Mouse (Mus musculus) neural tube, embryonic 13.5 days (tissue): ENCODE results near the gene Dad1. TPM values are rescaled to one million over a fixed set of nuclear protein-coding genes. Genes with fewer than 3 reads are reported as not detected.

ENCODE experiments used
- ATAC-seq: fragments of 200-750 bp; cut with Nextera tagmentation; 2 replicates; pipeline ENCODE4 v1.8.0; 2017; ENCODE audit warnings: low read depth, mild to moderate bottlenecking, moderate TSS enrichment, moderate library complexity
- H3K27ac ChIP-seq: fragments of 300-500 bp; sonication (generic); replicated peaks from 2 replicates; pipeline ENCODE4 v1.5.1; 2015; ENCODE audit warnings: moderate library complexity, mild to moderate bottlenecking, inconsistent platforms
- H3K27me3 ChIP-seq: fragments of 300-500 bp; sonication (generic); 2 replicates; pipeline ENCODE4 v1.6.1; 2015; ENCODE audit warnings: mild to moderate bottlenecking, inconsistent platforms
- H3K36me3 ChIP-seq: fragments of 300-500 bp; sonication (generic); 2 replicates; pipeline ENCODE4 v1.6.1; 2015; ENCODE audit warnings: mild to moderate bottlenecking, inconsistent platforms
- H3K4me1 ChIP-seq: fragments of 300-500 bp; sonication (generic); replicated peaks from 2 replicates; pipeline ENCODE4 v1.6.1; 2015; ENCODE audit warnings: inconsistent platforms
- H3K4me2 ChIP-seq: fragments of 300-500 bp; sonication (generic); 2 replicates; pipeline ENCODE4 v1.6.1; 2015; ENCODE audit warnings: inconsistent platforms, mild to moderate bottlenecking, moderate library complexity
- H3K4me3 ChIP-seq: fragments of 300-500 bp; sonication (generic); 2 replicates; pipeline ENCODE4 v1.5.1; 2015; ENCODE audit warnings: mild to moderate bottlenecking, inconsistent platforms
- H3K9ac ChIP-seq: fragments of 300-500 bp; sonication (generic); 2 replicates; pipeline ENCODE4 v1.6.1; 2015; ENCODE audit warnings: moderate library complexity, mild to moderate bottlenecking, inconsistent platforms
- H3K9me3 ChIP-seq: fragments of 300-500 bp; sonication (generic); 2 replicates; pipeline ENCODE4 v1.6.1; 2016; ENCODE audit warnings: inconsistent platforms
- WGBS: fragments of 180-500 bp; shearing (Covaris S2); methylation state at CpG from one replicate; pipeline ENCODE4 v1.1.7; 2015; 5-methylcytosine and 5-hydroxymethylcytosine counted together
- polyA plus RNA-seq: library from polyadenylated mRNA; unstranded; fragments of >200 nt; fragmentation: Nextera tagmentation; extraction: Ambion mirVana; gene quantifications from 2 replicates; pipeline ENCODE4 v1.2.1, GENCODE M21; 2015

Gene Dad1
- polyA plus RNA-seq, 1 experiment from 2014 or later: 437 TPM

GRCm38 (mm10) chr14:54199662-54200061 is 54.2 kb downstream of the Dad1 start:
- H3K27ac ChIP-seq: no peak overlapping the region
- peaks cover 2% of the 10 kb centered on the region; the same call in 1 of the 2 replicates for H3K4me1 ChIP-seq
- H3K9me3 ChIP-seq: no peaks in the 10 kb centered on the region
- no peak overlapping the region for H3K4me3 ChIP-seq
- no peak for ATAC-seq
- no peaks in the 10 kb centered on the region for H3K36me3 ChIP-seq
- no peak overlapping the region for H3K4me2 ChIP-seq
- 90% methylated on average over 8 of the region's 8 CpGs for WGBS
- no peaks in the 10 kb centered on the region for H3K27me3 ChIP-seq
- no peak overlapping the region for H3K9ac ChIP-seq

- Histone ChIP-seq H3K27ac (no peak overlapping the region), H3K4me2 (no peak overlapping the region), H3K27me3 (no peaks in the 10 kb centered on the region), H3K4me3 (no peak overlapping the region), H3K36me3 (no peaks in the 10 kb centered on the region), H3K9me3 (no peaks in the 10 kb centered on the region), H3K9ac (no peak overlapping the region), H3K4me1 (peaks cover 12% of the 10 kb centered on the region)
- no peak for ATAC-seq
- WGBS: 73% methylated on average over 3 of the region's 3 CpGs
These were observed 56.2 kb downstream of the Dad1 start for GRCm38 (mm10) chr14:54197740-54198139.

GRCm38 (mm10) chr14:54195838-54196423 is 58.0 kb downstream of the Dad1 start:
- H3K4me1 ChIP-seq: peaks cover 29% of the 10 kb centered on the region
- H3K9ac ChIP-seq: no peak overlapping the region
- H3K4me2 ChIP-seq: no peak overlapping the region
- no peaks in the 10 kb centered on the region for H3K36me3 ChIP-seq
- no peak overlapping the region for H3K27ac ChIP-seq
- no peak for ATAC-seq
- no peaks in the 10 kb centered on the region for H3K9me3 ChIP-seq
- no peaks in the 10 kb centered on the region for H3K27me3 ChIP-seq
- whole genome bisulfite sequencing: 77% methylated on average over 6 of the region's 6 CpGs
- no peak overlapping the region for H3K4me3 ChIP-seq

DNA sequence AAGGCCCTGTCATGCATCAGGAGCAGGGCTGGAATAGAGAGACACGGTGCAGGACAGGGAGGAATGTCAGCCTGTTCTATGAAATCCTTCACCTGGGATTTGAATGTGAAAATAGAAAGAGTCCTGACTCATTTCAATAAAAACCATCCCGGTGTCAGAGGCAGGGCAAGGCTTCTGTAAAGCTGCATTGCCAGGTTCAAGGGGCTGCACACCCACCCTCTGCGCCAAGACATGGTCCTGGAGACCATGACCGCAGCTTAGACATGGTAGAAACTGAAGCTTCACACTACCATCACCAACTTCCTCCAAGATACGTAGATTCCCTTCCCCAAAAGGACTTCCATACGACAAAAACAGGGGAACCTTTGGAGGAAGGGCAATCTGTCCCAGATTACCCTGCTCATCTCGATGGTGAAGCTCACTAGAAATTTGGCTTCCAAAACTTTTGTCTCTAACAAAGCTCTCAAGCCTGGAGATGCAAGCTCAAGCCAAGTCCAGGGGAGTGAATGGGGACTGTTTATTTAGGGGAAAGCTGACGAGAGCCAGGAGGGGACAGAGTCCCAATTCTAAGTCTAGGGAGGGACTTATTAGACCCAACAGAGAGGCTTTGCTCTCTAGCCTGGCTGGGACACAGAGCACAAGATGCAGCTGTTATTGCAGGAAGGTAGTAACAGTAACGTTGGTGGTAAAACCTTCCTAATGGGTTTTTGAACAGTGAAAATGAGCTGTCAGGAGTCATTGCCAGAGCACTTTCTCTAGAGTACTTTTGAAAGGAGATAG is 60.4 kb downstream of the Dad1 start:
- Histone ChIP-seq H3K27ac (no peak overlapping the region), H3K9ac (no peak overlapping the region), H3K27me3 (no peaks in the 10 kb centered on the region), H3K9me3 (no peaks in the 10 kb centered on the region), H3K36me3 (no peaks in the 10 kb centered on the region), H3K4me3 (no peak overlapping the region), H3K4me1 (peaks cover 39% of the 10 kb centered on the region), H3K4me2 (no peak overlapping the region)
- ATAC-seq: no peak
- 75% methylated on average over 9 of the region's 9 CpGs for WGBS

DNA sequence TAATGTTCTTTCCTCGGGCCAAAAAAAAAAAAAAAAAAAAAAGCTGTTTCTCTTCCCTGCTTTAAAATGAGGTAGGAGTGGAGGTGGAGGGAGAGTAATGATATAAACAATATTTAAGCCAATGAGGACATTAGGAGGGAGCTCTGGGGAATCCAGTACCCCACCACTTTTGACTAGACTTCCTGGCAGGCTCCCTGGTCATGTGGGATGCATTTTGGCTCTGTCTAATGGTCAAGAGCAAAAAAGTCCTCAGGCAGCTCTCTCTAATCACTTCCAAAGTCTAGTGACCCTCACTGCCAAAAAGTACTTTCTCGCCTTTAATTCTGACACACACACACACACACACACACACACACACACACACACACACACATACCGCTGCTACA is 61.4 kb downstream of the Dad1 start:
- Histone ChIP-seq H3K36me3 (no peaks in the 10 kb centered on the region), H3K9me3 (no peaks in the 10 kb centered on the region), H3K27ac (no peak overlapping the region), H3K4me3 (no peak overlapping the region), H3K4me2 (no peak overlapping the region), H3K9ac (no peak overlapping the region), H3K27me3 (no peaks in the 10 kb centered on the region), H3K4me1 (peaks cover 39% of the 10 kb centered on the region)
- WGBS: 53% methylated on average over 3 of the region's 3 CpGs
- no peak for ATAC-seq

GRCm38 (mm10) chr14:54191594-54192461 is 62.1 kb downstream of the Dad1 start:
- Histone ChIP-seq H3K9me3 (no peaks in the 10 kb centered on the region), H3K27ac (peak overlapping the region; percentile 46), H3K4me2 (peak overlapping the region; percentile 20; the same call in 1 of the 2 replicates), H3K4me3 (no peak overlapping the region), H3K36me3 (no peaks in the 10 kb centered on the region), H3K4me1 (peaks cover 39% of the 10 kb centered on the region), H3K27me3 (no peaks in the 10 kb centered on the region), H3K9ac (no peak overlapping the region)
- 30% methylated on average over 18 of the region's 18 CpGs for WGBS
- ATAC-seq: peak; percentile 67; the same call in 1 of the 2 replicates

DNA sequence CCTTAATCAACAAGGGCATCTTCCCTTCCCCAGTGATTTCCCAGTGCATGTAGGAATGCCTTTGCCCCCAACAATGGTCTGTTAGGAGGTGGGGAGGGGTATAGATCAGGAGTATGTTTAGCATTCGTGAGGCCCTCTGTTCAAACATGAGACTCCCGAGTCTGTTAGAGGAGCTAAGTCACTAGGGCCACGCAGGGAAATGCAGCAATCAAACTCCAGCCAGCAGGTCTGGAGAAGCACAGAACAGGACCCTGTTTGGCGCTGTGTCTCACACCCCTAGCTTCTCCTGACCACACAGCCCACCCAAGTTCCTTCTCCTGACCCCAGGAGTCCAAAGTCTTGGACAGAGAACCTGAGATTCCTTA is 62.9 kb downstream of the Dad1 start:
- Histone ChIP-seq H3K4me1 (peaks cover 43% of the 10 kb centered on the region), H3K36me3 (no peaks in the 10 kb centered on the region), H3K4me2 (no peak overlapping the region), H3K27me3 (no peaks in the 10 kb centered on the region), H3K27ac (peak overlapping the region; percentile 54; the same call in 1 of the 2 replicates), H3K9me3 (no peaks in the 10 kb centered on the region), H3K9ac (no peak overlapping the region), H3K4me3 (no peak overlapping the region)
- no peak; the same call in 1 of the 2 replicates for ATAC-seq
- WGBS: 59% methylated on average over 4 of the region's 4 CpGs

GRCm38 (mm10) chr14:54190305-54191025 is 63.4 kb downstream of the Dad1 start:
- 57% methylated on average over 7 of the region's 7 CpGs for WGBS
- H3K4me3 ChIP-seq: no peak overlapping the region
- ATAC-seq: no peak

GRCm38 (mm10) chr14:54189255-54189654 is 64.6 kb downstream of the Dad1 start:
- Histone ChIP-seq H3K27me3 (no peaks in the 10 kb centered on the region), H3K36me3 (no peaks in the 10 kb centered on the region), H3K9ac (no peak overlapping the region), H3K4me1 (peaks cover 60% of the 10 kb centered on the region), H3K4me3 (no peak overlapping the region), H3K9me3 (no peaks in the 10 kb centered on the region), H3K27ac (no peak overlapping the region), H3K4me2 (no peak overlapping the region)
- 79% methylated on average over 3 of the region's 3 CpGs for WGBS
- no peak for ATAC-seq

More at GRCm38 (mm10) chr14:54190305-54191025, 63.4 kb downstream of the Dad1 start:
- Histone ChIP-seq H3K9me3 (no peaks in the 10 kb centered on the region), H3K36me3 (no peaks in the 10 kb centered on the region), H3K27ac (peak overlapping the region; percentile 54), H3K4me2 (no peak overlapping the region), H3K9ac (no peak overlapping the region), H3K27me3 (no peaks in the 10 kb centered on the region), H3K4me1 (peaks cover 48% of the 10 kb centered on the region)

DNA sequence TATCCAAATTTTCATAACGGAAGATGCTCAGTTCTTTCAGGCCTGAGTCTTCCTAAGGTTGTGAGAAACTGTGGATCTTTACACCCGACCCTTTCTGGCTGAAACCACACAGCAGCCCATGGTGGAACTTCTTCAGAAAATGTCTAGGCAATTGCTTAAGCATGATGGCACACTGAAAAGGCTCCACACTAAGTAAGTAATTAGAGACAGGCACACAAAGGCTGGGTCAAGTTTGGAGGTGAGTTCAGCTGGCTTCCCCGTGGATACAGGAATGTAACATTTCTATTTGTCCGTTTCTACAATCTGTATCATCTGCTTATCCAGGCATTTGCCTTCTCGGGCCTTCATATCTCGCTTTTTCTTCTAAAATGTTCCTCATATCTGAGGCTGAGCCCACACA is 66.7 kb downstream of the Dad1 start:
- no peak for ATAC-seq
- H3K27ac ChIP-seq: no peak overlapping the region
- H3K4me3 ChIP-seq: no peak overlapping the region
- WGBS: 63% methylated on average over 6 of the region's 6 CpGs
- H3K4me2 ChIP-seq: no peak overlapping the region
- no peaks in the 10 kb centered on the region for H3K9me3 ChIP-seq
- H3K27me3 ChIP-seq: no peaks in the 10 kb centered on the region
- H3K9ac ChIP-seq: no peak overlapping the region
- H3K4me1 ChIP-seq: peaks cover 58% of the 10 kb centered on the region
- no peaks in the 10 kb centered on the region for H3K36me3 ChIP-seq
